Mouse (Mus musculus) MEL (cell line): Measurements from ENCODE around the gene Zbtb18. TPM values are rescaled to one million over a fixed set of nuclear protein-coding genes. Genes with fewer than 3 reads are reported as not detected.

Experiments
- DNase-seq: peaks from one replicate; pipeline ENCODE4 v3.0.0; 2011; ENCODE audit warnings: low read depth, low spot score
- H3K27ac ChIP-seq: 2 replicates; pipeline ENCODE4 v1.5.1; 2012; ENCODE audit warnings: low read depth, mild to moderate bottlenecking, control low read depth, low read length, moderate library complexity; ENCODE audit not compliant: control insufficient read depth
- H3K27me3 ChIP-seq, 2 experiments: fragments of 150-350 bp in 1 of 2; sonication (generic) in 1 of 2; 2 replicates each; pipeline ENCODE4 v1.6.1; 2012; ENCODE audit warnings: low read length in 2 of 2, mild to moderate bottlenecking in 2 of 2, improper control_type of control experiment in 1 of 2, moderate library complexity in 1 of 2; ENCODE audit not compliant: insufficient read depth in 2 of 2, control insufficient read depth in 1 of 2
- H3K36me3 ChIP-seq, 2 experiments: 2 replicates each; pipeline ENCODE4 v1.6.1; 2012 to 2014; ENCODE audit warnings: low read length in 2 of 2, improper control_type of control experiment in 1 of 2, inconsistent platforms in 1 of 2, mild to moderate bottlenecking in 1 of 2; ENCODE audit not compliant: insufficient read depth in 2 of 2, control insufficient read depth in 1 of 2
- H3K4me1 ChIP-seq, 2 experiments: fragments of 150-350 bp in 1 of 2; sonication (generic) in 1 of 2; 2 replicates each; pipeline ENCODE4 v1.6.1; 2012; ENCODE audit warnings: low read length in 2 of 2, improper control_type of control experiment in 1 of 2, mild to moderate bottlenecking in 1 of 2; ENCODE audit not compliant: insufficient read depth in 2 of 2, control insufficient read depth in 1 of 2
- H3K4me3 ChIP-seq, 2 experiments: fragments of 150-350 bp in 1 of 2; sonication (generic) in 1 of 2; 2 replicates each; pipeline ENCODE4 v1.5.1; 2012; ENCODE audit warnings: low read depth in 2 of 2, low read length in 2 of 2, mild to moderate bottlenecking in 2 of 2, moderate library complexity in 2 of 2, control low read depth in 1 of 2, improper control_type of control experiment in 1 of 2; ENCODE audit not compliant: control insufficient read depth in 1 of 2, insufficient read depth in 1 of 2
- H3K79me2 ChIP-seq: 2 replicates; pipeline ENCODE4 v1.6.1; 2012; ENCODE audit warnings: mild to moderate bottlenecking, low read length, moderate library complexity; ENCODE audit not compliant: control insufficient read depth, poor library complexity, insufficient read depth
- H3K9ac ChIP-seq: 2 replicates; pipeline ENCODE4 v1.6.1; 2012; ENCODE audit warnings: low read depth, mild to moderate bottlenecking, control low read depth, low read length, moderate library complexity; ENCODE audit not compliant: control insufficient read depth, poor library complexity, severe bottlenecking
- H3K9me3 ChIP-seq: fragments of 150-350 bp; sonication (generic); replicated peaks from 2 replicates; pipeline ENCODE4 v1.6.1; 2012; ENCODE audit warnings: mild to moderate bottlenecking, low read length, improper control_type of control experiment, moderate library complexity; ENCODE audit not compliant: insufficient read depth
- CHD2 ChIP-seq: IDR thresholded peaks from 2 replicates; pipeline ENCODE4 v1.6.1; 2011; ENCODE audit warnings: low read length, improper control_type of control experiment
- E2F4 ChIP-seq: IDR thresholded peaks from 2 replicates; pipeline ENCODE4 v1.6.1; 2011; ENCODE audit warnings: low read depth, low read length, improper control_type of control experiment, borderline replicate concordance
- ELF1 ChIP-seq: IDR thresholded peaks from 2 replicates; pipeline ENCODE4 v1.6.1; 2014; ENCODE audit warnings: low read depth, mild to moderate bottlenecking, inconsistent platforms, low read length, improper control_type of control experiment, moderate library complexity
- ETS1 ChIP-seq: IDR thresholded peaks from 2 replicates; pipeline ENCODE4 v1.6.1; 2012; ENCODE audit warnings: low read depth, mild to moderate bottlenecking, inconsistent platforms, low read length, improper control_type of control experiment, moderate library complexity
- GABPA ChIP-seq: IDR thresholded peaks from 2 replicates; pipeline ENCODE4 v1.6.1; 2012; ENCODE audit warnings: low read depth, mild to moderate bottlenecking, inconsistent platforms, low read length, improper control_type of control experiment, moderate library complexity
- HCFC1 ChIP-seq: IDR thresholded peaks from 2 replicates; pipeline ENCODE4 v1.6.1; 2012; ENCODE audit warnings: low read depth, mild to moderate bottlenecking, inconsistent platforms, low read length, improper control_type of control experiment, moderate library complexity
- JUND ChIP-seq: IDR thresholded peaks from 2 replicates; pipeline ENCODE4 v1.6.1; 2011; ENCODE audit warnings: low read depth, mild to moderate bottlenecking, improper control_type of control experiment, low read length
- KAT2A ChIP-seq: conservative IDR thresholded peaks from 2 replicates; pipeline ENCODE4 v1.6.1; 2012; ENCODE audit warnings: low read depth, low read length, improper control_type of control experiment, inconsistent platforms
- MAFK ChIP-seq: IDR thresholded peaks from 2 replicates; pipeline ENCODE4 v1.6.1; 2011; ENCODE audit warnings: low read depth, mild to moderate bottlenecking, low read length, improper control_type of control experiment, borderline replicate concordance
- MXI1 ChIP-seq: IDR thresholded peaks from 2 replicates; pipeline ENCODE4 v1.6.1; 2011; ENCODE audit warnings: mild to moderate bottlenecking, low read depth, low read length, improper control_type of control experiment
- MYC ChIP-seq: IDR thresholded peaks from 2 replicates; pipeline ENCODE4 v1.6.1; 2011; ENCODE audit warnings: low read depth, mild to moderate bottlenecking, low read length, improper control_type of control experiment, moderate library complexity
- NELFE ChIP-seq: IDR thresholded peaks from 2 replicates; pipeline ENCODE4 v1.6.1; 2011; ENCODE audit warnings: low read depth, low read length, improper control_type of control experiment
- POLR2AphosphoS5 ChIP-seq: IDR thresholded peaks from 2 replicates; pipeline ENCODE4 v1.6.1; 2012; ENCODE audit warnings: low read depth, borderline replicate concordance, mild to moderate bottlenecking, inconsistent platforms, low read length, moderate library complexity, mixed read lengths
- SIN3A ChIP-seq: IDR thresholded peaks from 2 replicates; pipeline ENCODE4 v1.6.1; 2012; ENCODE audit warnings: low read length, improper control_type of control experiment, inconsistent platforms
- TBP ChIP-seq: IDR thresholded peaks from 2 replicates; pipeline ENCODE4 v1.8.0; 2011; ENCODE audit warnings: low read depth, low read length, improper control_type of control experiment
- TCF12 ChIP-seq: IDR thresholded peaks from 2 replicates; pipeline ENCODE4 v1.6.1; 2014; ENCODE audit warnings: low read depth, mild to moderate bottlenecking, inconsistent platforms, low read length, improper control_type of control experiment, moderate library complexity
- UBTF ChIP-seq: IDR thresholded peaks from 2 replicates; pipeline ENCODE4 v1.6.1; 2012; ENCODE audit warnings: low read depth, mild to moderate bottlenecking, inconsistent platforms, low read length, improper control_type of control experiment, moderate library complexity, borderline replicate concordance; ENCODE audit not compliant: insufficient read depth
- USF1 ChIP-seq: IDR thresholded peaks from 2 replicates; pipeline ENCODE4 v1.6.1; 2014; ENCODE audit warnings: low read depth, mild to moderate bottlenecking, inconsistent platforms, low read length, improper control_type of control experiment, moderate library complexity
- USF2 ChIP-seq, 2 experiments: IDR thresholded peaks; 2 replicates each; pipeline ENCODE4 v1.6.1; 2011 to 2012; ENCODE audit warnings: improper control_type of control experiment in 2 of 2, low read length in 2 of 2, borderline replicate concordance in 1 of 2, inconsistent platforms in 1 of 2, low read depth in 1 of 2, mild to moderate bottlenecking in 1 of 2; ENCODE audit not compliant: insufficient read depth in 1 of 2
- ZC3H11A ChIP-seq: IDR thresholded peaks from 2 replicates; pipeline ENCODE4 v1.6.1; 2012; ENCODE audit warnings: low read depth, mild to moderate bottlenecking, inconsistent platforms, low read length, improper control_type of control experiment
- ZMIZ1 ChIP-seq: IDR thresholded peaks from 2 replicates; pipeline ENCODE4 v1.6.1; 2012; ENCODE audit warnings: low read depth, mild to moderate bottlenecking, inconsistent platforms, low read length, improper control_type of control experiment, moderate library complexity
- ZNF384 ChIP-seq: IDR thresholded peaks from 2 replicates; pipeline ENCODE4 v1.6.1; 2012; ENCODE audit warnings: low read depth, mild to moderate bottlenecking, inconsistent platforms, low read length, improper control_type of control experiment
- polyA plus RNA-seq, 2 experiments: library from polyadenylated mRNA; stranded (reverse) in 1 of 2; unstranded in 1 of 2; fragments of >175 nt in 1 of 2; fragments of >200 nt in 1 of 2; gene quantifications; 2 replicates each; pipeline versions ENCODE4 v1.2.1 to v1.2.4; 2012; ENCODE audit warnings: low replicate concordance in 2 of 2, low read depth in 1 of 2; ENCODE audit not compliant: insufficient read length in 2 of 2, insufficient read depth in 1 of 2, missing spikeins in 1 of 2
- total RNA-seq: library from RNA; depleted of rRNA; stranded (reverse); fragments of 300-350 nt; gene quantifications from 2 replicates; pipeline ENCODE4 v1.2.3, GENCODE M21; 2012

Zbtb18 gene
- total and polyA plus RNA-seq, 3 experiments, result 15.6 to 23.8 TPM; not detected in 1

DNA sequence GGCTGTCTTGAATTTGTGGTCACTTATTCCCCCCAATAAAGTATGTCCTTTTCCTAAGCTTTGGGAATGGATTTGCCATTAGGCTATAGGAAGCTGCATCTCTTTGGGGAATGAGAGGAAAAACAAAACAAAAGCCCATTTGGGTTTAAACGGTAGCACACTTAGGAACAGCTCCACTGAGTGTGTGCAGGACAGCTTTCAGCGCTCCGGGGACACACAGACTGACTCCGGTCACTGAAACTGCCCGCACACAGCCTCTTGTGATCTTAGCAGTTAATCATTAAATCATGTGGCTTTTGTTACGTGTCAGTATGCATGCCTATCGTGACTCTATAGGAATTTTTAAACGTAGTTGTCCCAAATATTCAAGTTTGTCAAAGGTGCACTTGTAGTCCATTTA is 11.7 kb downstream of the Zbtb18 start:
- H3K27me3 ChIP-seq, result peaks cover 0 to 3% of the 10 kb centered on the region in 2 experiments; a peak in 2 of 4 replicates
- no peak overlapping the region for H3K27ac ChIP-seq
- no peaks in the 10 kb centered on the region for H3K79me2 ChIP-seq
- peaks cover 1 to 2% of the 10 kb centered on the region in 2 experiments; a peak in 2 of 4 replicates for H3K36me3 ChIP-seq
- H3K4me3 ChIP-seq, result no peak overlapping the region
- DNase-seq, result no peak
- H3K9me3 ChIP-seq, result no peaks in the 10 kb centered on the region
- no peak overlapping the region for H3K9ac ChIP-seq
- H3K4me1 ChIP-seq, result no peaks in the 10 kb centered on the region
- TF ChIP-seq E2F4, result no peak

DNA sequence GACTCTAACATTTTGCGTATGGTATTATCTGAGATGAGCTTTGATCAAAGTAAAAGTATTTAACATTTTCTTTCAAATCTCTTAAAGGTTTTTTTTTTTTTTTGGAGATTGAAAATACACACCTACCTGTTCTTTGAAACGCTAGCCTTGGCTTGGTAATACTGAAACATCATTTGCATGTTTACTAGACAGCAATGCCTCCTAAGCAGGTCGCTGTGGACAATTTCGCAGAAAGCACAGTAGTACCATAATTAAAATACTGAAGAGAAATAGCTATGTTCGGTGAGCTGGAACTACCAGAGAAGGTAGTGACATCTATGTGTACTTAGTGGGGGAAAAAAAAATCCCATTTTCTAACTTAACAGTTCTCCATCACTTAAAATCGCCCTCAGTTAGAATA is 12.3 kb downstream of the Zbtb18 start:
- H3K9ac ChIP-seq, result no peak overlapping the region
- H3K4me3 ChIP-seq, result no peak overlapping the region
- no peaks in the 10 kb centered on the region for H3K79me2 ChIP-seq
- peaks cover 0 to 3% of the 10 kb centered on the region in 2 experiments; a peak in 2 of 4 replicates for H3K27me3 ChIP-seq
- H3K36me3 ChIP-seq, result no peaks in the 10 kb centered on the region
- no peaks in the 10 kb centered on the region for H3K9me3 ChIP-seq
- no peak for DNase-seq
- H3K4me1 ChIP-seq, result no peaks in the 10 kb centered on the region
- TF ChIP-seq NELFE, result no peak
- TF ChIP-seq SIN3A, result no peak
- TF ChIP-seq USF1, result no peak
- TF ChIP-seq E2F4, result no peak
- no peak for TF ChIP-seq ZNF384
- no peak for TF ChIP-seq KAT2A
- TF ChIP-seq ETS1, result no peak
- TF ChIP-seq MYC, result no peak
- no peak for TF ChIP-seq USF2 (IDR thresholded peaks at IDR 0.05; ENCODE audit: borderline replicate concordance in 1 of 2, insufficient read depth in 1 of 2, low read depth in 1 of 2, low read length in 2 of 2)
- no peak for TF ChIP-seq HCFC1
- no peak for TF ChIP-seq MAFK
- TF ChIP-seq CHD2, result no peak
- TF ChIP-seq GABPA, result no peak
- no peak for TF ChIP-seq MXI1
- TF ChIP-seq TBP, result no peak
- H3K27ac ChIP-seq, result no peak overlapping the region

DNA sequence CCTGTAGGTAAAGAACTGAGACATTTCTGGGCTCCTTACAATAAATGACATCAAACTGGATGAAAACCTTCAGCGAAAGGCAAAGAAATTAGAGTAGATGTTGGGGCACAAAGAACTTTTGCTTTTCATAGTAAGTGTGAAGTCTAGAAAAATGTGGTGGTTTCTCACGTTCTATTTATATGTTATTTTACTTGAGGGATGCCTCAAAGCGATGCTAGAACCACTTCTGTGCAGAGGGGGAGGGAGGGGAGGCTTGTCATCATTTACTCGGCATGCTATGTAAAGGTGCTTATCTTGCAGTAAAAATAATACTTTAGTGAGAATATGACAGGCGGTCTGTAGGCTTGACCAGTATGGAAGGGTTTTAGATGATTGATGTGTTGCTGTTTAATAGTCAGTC is 13.3 kb downstream of the Zbtb18 start:
- Histone ChIP-seq H3K4me1 (no peaks in the 10 kb centered on the region), H3K4me3 (no peak overlapping the region), H3K36me3 (no peaks in the 10 kb centered on the region), H3K27me3 (peaks cover 0 to 3% of the 10 kb centered on the region in 2 experiments; a peak in 2 of 4 replicates), H3K9me3 (no peaks in the 10 kb centered on the region), H3K9ac (no peak overlapping the region), H3K27ac (no peak overlapping the region), H3K79me2 (no peaks in the 10 kb centered on the region)
- TF ChIP-seq POLR2AphosphoS5 (no peak), ZMIZ1 (no peak), MAFK (no peak), USF2 (IDR thresholded peaks at IDR 0.05; ENCODE audit: borderline replicate concordance in 1 of 2, insufficient read depth in 1 of 2, low read depth in 1 of 2, low read length in 2 of 2) (no peak), ETS1 (no peak), ZC3H11A (no peak), HCFC1 (no peak), UBTF (no peak), ELF1 (no peak), TCF12 (no peak), KAT2A (no peak), JUND (no peak)
- DNase-seq, result no peak
